Mouse (Mus musculus): ENCODE measurements around the gene Akap6. TPM values are rescaled to one million over a fixed set of nuclear protein-coding genes. Genes with fewer than 3 reads are reported as not detected.

Akap6 gene
- total and polyA plus RNA-seq, 3 experiments, result not detected

- H3K9me3 ChIP-seq (replicated peaks; ENCODE audit: insufficient read depth, low read length), result no peaks in the 10 kb centered on the region
- no peak overlapping the region for H3K27ac ChIP-seq (ENCODE audit: control insufficient read depth, low read depth, low read length)
- H3K4me3 ChIP-seq (ENCODE audit: control insufficient read depth in 1 of 2, insufficient read depth in 1 of 2, low read depth in 2 of 2, low read length in 2 of 2), result peak overlapping the region; percentile 13 to 64; a peak in 3 of 4 replicates
- no peaks in the 10 kb centered on the region; a peak in 1 of 4 replicates for H3K27me3 ChIP-seq (ENCODE audit: control insufficient read depth in 1 of 2, insufficient read depth in 2 of 2, low read length in 2 of 2)
- peaks cover 0 to 15% of the 10 kb centered on the region in 2 experiments; a peak in 2 of 4 replicates for H3K36me3 ChIP-seq (ENCODE audit: control insufficient read depth in 1 of 2, insufficient read depth in 2 of 2, low read length in 2 of 2)
- H3K9ac ChIP-seq (ENCODE audit: control insufficient read depth, low read depth, low read length, poor library complexity, severe bottlenecking), result peak overlapping the region; percentile 52
- TF ChIP-seq ZMIZ1 (IDR thresholded peaks at IDR 0.05; ENCODE audit: low read depth, low read length) (no peak), ETS1 (IDR thresholded peaks at IDR 0.05; ENCODE audit: low read depth, low read length) (no peak), POLR2A (IDR thresholded peaks at IDR 0.05; ENCODE audit: control insufficient read depth in 1 of 2, insufficient read depth in 1 of 2, low read depth in 1 of 2, low read length in 2 of 2, poor library complexity in 1 of 2) (no peak), MEF2A (IDR thresholded peaks at IDR 0.05; ENCODE audit: extremely low read depth, insufficient replicate concordance, low read depth, low read length, poor library complexity, severe bottlenecking) (no peak), CHD2 (IDR thresholded peaks at IDR 0.05; ENCODE audit: low read length) (no peak), MAZ (IDR thresholded peaks at IDR 0.05; ENCODE audit: low read depth, low read length) (no peak), ZC3H11A (IDR thresholded peaks at IDR 0.05; ENCODE audit: low read depth, low read length) (no peak), POLR2AphosphoS2 (IDR thresholded peaks at IDR 0.05; ENCODE audit: low read length) (no peak)
- peak; percentile 78 for DNase-seq (ENCODE audit: low read depth, low spot score)
- H3K79me2 ChIP-seq (ENCODE audit: control insufficient read depth, insufficient read depth, low read length, poor library complexity), result no peaks in the 10 kb centered on the region
- H3K4me1 ChIP-seq (ENCODE audit: control insufficient read depth in 1 of 2, insufficient read depth in 2 of 2, low read length in 2 of 2), result peaks cover 2 to 19% of the 10 kb centered on the region in 2 experiments; a peak in 2 of 4 replicates
These were observed 11.8 kb upstream of the Akap6 start for GRCm38 (mm10) chr12:52687355-52687754.

GRCm38 (mm10) chr12:52688712-52689111 is 10.5 kb upstream of the Akap6 start:
- Histone ChIP-seq H3K4me3 (ENCODE audit: control insufficient read depth in 1 of 2, insufficient read depth in 1 of 2, low read depth in 2 of 2, low read length in 2 of 2) (no peak overlapping the region), H3K36me3 (ENCODE audit: control insufficient read depth in 1 of 2, insufficient read depth in 2 of 2, low read length in 2 of 2) (peaks cover 0 to 21% of the 10 kb centered on the region in 2 experiments; a peak in 2 of 4 replicates), H3K9ac (ENCODE audit: control insufficient read depth, low read depth, low read length, poor library complexity, severe bottlenecking) (no peak overlapping the region), H3K9me3 (replicated peaks; ENCODE audit: insufficient read depth, low read length) (no peaks in the 10 kb centered on the region), H3K4me1 (ENCODE audit: control insufficient read depth in 1 of 2, insufficient read depth in 2 of 2, low read length in 2 of 2) (peaks cover 2 to 26% of the 10 kb centered on the region in 2 experiments; a peak in 3 of 4 replicates), H3K27ac (ENCODE audit: control insufficient read depth, low read depth, low read length) (no peak overlapping the region), H3K27me3 (ENCODE audit: control insufficient read depth in 1 of 2, insufficient read depth in 2 of 2, low read length in 2 of 2) (no peaks in the 10 kb centered on the region; a peak in 1 of 4 replicates), H3K79me2 (ENCODE audit: control insufficient read depth, insufficient read depth, low read length, poor library complexity) (no peaks in the 10 kb centered on the region)
- peak; percentile 54 for DNase-seq (ENCODE audit: low read depth, low spot score)
- TF ChIP-seq POLR2A (IDR thresholded peaks at IDR 0.05; ENCODE audit: control insufficient read depth in 1 of 2, insufficient read depth in 1 of 2, low read depth in 1 of 2, low read length in 2 of 2, poor library complexity in 1 of 2) (no peak), EP300 (IDR thresholded peaks at IDR 0.05; ENCODE audit: low read depth in 1 of 2, low read length in 2 of 2) (peak in 1 of 2 experiments; percentile 53; a peak in 2 of 4 replicates), MYB (IDR thresholded peaks at IDR 0.05; ENCODE audit: low read depth, low read length) (no peak), ZNF384 (IDR thresholded peaks at IDR 0.05; ENCODE audit: low read depth, low read length) (no peak), USF1 (IDR thresholded peaks at IDR 0.05; ENCODE audit: low read depth, low read length) (no peak), JUND (IDR thresholded peaks at IDR 0.05; ENCODE audit: low read depth, low read length) (no peak), POLR2AphosphoS5 (IDR thresholded peaks at IDR 0.05; ENCODE audit: borderline replicate concordance, low read depth, low read length) (no peak)

- Histone ChIP-seq H3K4me1 (ENCODE audit: control insufficient read depth in 1 of 2, insufficient read depth in 2 of 2, low read length in 2 of 2) (peaks cover 2 to 26% of the 10 kb centered on the region in 2 experiments; a peak in 3 of 4 replicates), H3K9ac (ENCODE audit: control insufficient read depth, low read depth, low read length, poor library complexity, severe bottlenecking) (no peak overlapping the region), H3K9me3 (replicated peaks; ENCODE audit: insufficient read depth, low read length) (no peaks in the 10 kb centered on the region), H3K27me3 (ENCODE audit: control insufficient read depth in 1 of 2, insufficient read depth in 2 of 2, low read length in 2 of 2) (no peaks in the 10 kb centered on the region), H3K36me3 (ENCODE audit: control insufficient read depth in 1 of 2, insufficient read depth in 2 of 2, low read length in 2 of 2) (peaks cover 0 to 21% of the 10 kb centered on the region in 2 experiments; a peak in 2 of 4 replicates), H3K79me2 (ENCODE audit: control insufficient read depth, insufficient read depth, low read length, poor library complexity) (no peaks in the 10 kb centered on the region), H3K4me3 (ENCODE audit: control insufficient read depth in 1 of 2, insufficient read depth in 1 of 2, low read depth in 2 of 2, low read length in 2 of 2) (no peak overlapping the region), H3K27ac (ENCODE audit: control insufficient read depth, low read depth, low read length) (no peak overlapping the region)
- peak; percentile 28 for DNase-seq (ENCODE audit: low read depth, low spot score)
- TF ChIP-seq POLR2AphosphoS5 (IDR thresholded peaks at IDR 0.05; ENCODE audit: borderline replicate concordance, low read depth, low read length) (no peak), ZC3H11A (IDR thresholded peaks at IDR 0.05; ENCODE audit: low read depth, low read length) (no peak), MXI1 (IDR thresholded peaks at IDR 0.05; ENCODE audit: low read depth, low read length) (no peak), JUND (IDR thresholded peaks at IDR 0.05; ENCODE audit: low read depth, low read length) (no peak), HCFC1 (IDR thresholded peaks at IDR 0.05; ENCODE audit: low read depth, low read length) (no peak), TAL1 (IDR thresholded peaks at IDR 0.05; ENCODE audit: low read length) (no peak), MEF2A (IDR thresholded peaks at IDR 0.05; ENCODE audit: extremely low read depth, insufficient replicate concordance, low read depth, low read length, poor library complexity, severe bottlenecking) (no peak), USF1 (IDR thresholded peaks at IDR 0.05; ENCODE audit: low read depth, low read length) (no peak), ETS1 (IDR thresholded peaks at IDR 0.05; ENCODE audit: low read depth, low read length) (no peak), GATA1 (IDR thresholded peaks at IDR 0.05; ENCODE audit: low read depth, low read length) (no peak), MYB (IDR thresholded peaks at IDR 0.05; ENCODE audit: low read depth, low read length) (no peak), CHD1 (IDR thresholded peaks at IDR 0.05; ENCODE audit: low read depth, low read length) (no peak), E2F4 (IDR thresholded peaks at IDR 0.05; ENCODE audit: borderline replicate concordance, low read depth, low read length) (no peak), ELF1 (IDR thresholded peaks at IDR 0.05; ENCODE audit: low read depth, low read length) (no peak), ZNF384 (IDR thresholded peaks at IDR 0.05; ENCODE audit: low read depth, low read length) (no peak), SIN3A (IDR thresholded peaks at IDR 0.05; ENCODE audit: low read length) (no peak), POLR2AphosphoS2 (IDR thresholded peaks at IDR 0.05; ENCODE audit: low read length) (no peak), TBP (IDR thresholded peaks at IDR 0.05; ENCODE audit: low read depth, low read length) (no peak)
These were observed 7.6 kb upstream of the Akap6 start for GRCm38 (mm10) chr12:52691552-52691951.
